Mouse (Mus musculus) urinary bladder, postnatal 4 days (tissue): Measurements from ENCODE around the gene Prr12.

Source experiments
- DNase-seq, 2 experiments: peaks; one replicate each; pipeline ENCODE4 v3.0.0; 2021 to 2022; ENCODE audit warnings: low spot score in 2 of 2

Prr12 gene

DNA sequence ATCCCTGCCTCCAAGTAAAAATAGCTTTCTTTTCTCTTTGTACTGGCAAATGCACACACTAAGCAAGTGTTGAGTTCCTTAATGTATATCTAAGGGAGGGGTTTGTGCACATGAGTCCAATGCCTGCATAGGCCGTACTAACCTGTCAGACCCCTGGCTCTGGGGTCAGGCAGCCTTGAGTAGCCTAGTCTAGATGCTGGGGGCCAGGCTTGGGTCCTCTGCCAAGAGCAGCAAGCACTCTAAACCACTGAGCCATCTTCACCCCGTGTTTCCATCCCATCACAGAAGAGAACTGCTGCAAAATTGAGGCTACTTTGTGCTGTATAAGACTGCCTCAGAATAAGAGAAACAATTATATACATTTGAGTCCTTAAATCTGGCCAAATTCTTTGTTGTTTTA, 25.1 kb upstream of the Prr12 start:
- no peak for DNase-seq

DNA sequence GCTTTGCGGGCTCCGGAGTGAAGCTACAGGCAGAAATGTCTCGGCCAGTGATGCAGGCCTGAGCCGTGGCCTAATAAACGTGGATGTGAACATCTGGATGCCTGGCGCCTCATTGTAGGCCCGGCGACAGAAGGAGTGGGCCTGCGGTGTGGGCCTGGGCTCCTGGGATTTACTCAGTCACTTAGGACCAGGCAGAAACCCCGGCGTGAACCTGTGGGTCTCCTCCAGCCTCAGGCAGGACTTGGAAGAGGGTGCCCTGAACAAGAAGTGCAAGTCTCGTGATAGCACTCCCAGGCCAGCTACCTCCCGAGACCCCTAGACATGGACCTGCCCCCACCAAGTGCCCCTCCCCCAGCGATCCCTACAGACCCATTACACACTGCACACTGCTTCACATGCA, 24.6 kb upstream of the Prr12 start:
- no peak for DNase-seq

DNA sequence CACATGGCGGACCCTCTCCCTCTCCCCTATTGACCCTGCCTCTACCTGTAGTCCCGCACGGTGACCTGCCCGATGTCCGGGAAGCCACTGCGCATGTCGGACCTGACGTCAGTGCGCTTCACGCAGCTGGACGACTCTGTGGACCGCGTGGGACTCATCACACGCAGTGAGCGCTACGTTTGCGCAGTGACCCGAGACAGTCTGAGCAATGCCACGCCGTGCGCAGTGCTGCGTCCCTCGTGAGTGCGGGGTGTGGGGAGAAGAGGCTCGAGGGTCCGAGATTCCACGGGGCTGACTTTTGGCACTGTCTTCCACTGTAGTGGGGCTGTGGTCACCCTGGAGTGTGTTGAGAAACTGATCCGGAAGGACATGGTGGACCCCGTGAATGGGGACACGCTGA, 23.8 kb upstream of the Prr12 start:
- no peak for DNase-seq

DNA sequence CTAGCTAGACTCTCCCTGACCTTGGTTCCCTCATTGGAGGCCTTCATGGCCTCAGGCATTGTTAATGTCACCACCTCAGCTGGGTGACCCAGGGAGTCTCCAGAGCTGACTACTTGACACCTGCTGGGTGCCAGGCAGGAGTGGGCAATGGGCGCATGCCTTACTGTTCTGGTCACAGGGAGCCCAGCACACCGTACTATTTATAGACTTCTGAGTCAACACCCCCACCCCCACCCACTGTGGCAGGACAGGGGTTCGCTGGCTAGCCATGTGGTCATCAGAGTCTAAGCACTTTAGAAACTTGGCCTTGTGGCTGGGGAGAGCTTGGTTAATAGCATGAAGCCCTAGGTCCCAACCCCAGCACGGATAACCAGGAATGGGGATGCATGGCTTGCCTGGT, 22.7 kb upstream of the Prr12 start:
- no peak for DNase-seq

DNA sequence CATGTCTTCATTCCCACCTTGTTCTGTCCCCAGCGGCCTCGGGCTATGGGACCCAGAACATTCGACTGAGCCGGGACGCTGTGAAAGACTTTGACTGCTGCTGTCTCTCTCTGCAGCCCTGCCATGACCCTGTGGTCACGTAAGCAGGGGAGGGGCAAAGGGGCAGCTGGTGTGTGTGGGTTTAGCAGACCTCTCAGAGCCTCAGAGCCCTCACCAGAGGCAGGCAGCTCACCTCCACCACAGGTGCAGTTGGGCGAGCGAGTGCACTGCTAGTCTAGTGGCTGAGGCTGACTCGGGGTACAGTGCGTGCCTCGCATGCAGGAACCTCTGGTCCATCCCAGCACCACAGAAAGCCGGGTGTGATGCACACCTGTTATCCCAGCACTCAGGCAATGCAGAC, 21.3 kb upstream of the Prr12 start:
- DNase-seq = no peak

DNA sequence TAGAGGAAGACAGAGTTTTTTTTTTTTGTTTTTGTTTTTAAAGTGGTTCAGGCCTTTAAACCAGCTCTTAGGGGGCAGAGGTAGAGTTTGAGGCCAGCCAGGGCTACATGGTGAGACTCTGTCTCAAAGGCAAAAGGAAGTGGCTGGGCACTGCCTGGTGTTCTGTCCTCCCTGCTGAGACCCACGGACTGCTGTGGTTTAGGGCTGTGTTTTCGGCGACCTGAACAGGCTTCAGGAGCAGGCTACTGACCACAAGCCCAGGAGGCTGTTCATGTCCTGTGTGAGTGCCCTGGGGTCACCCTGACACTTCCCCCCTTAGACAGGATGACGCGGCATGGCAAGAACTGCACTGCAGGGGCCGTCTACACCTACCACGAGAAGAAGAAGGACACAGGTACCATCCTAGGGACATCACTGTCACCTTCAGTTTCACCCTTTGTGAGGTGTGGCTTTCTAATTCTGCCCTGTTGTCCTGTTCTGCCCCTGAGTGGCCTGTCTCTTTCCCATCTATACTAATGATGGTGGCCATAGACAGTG, 20.6 kb upstream of the Prr12 start:
- DNase-seq = no peak

DNA sequence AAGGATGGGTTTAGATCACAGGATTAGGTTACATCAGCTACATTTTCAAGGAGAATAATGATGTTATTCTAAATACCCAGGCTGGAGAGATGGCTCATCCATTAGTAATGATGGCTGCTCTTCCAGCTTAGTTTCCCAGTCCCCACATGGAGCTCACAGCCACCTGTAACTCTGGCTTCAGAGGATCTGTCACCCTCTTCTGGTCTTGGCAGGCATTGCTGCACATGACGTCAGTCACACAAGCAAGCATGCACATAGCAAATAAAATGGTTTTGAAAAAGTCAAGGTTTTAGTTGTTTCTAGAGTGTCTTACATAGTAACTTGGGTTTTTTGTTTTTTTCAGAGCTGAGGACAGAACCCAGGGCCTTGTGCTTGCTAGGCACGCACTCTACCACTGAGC, 19.5 kb upstream of the Prr12 start:
- DNase-seq = no peak

DNA sequence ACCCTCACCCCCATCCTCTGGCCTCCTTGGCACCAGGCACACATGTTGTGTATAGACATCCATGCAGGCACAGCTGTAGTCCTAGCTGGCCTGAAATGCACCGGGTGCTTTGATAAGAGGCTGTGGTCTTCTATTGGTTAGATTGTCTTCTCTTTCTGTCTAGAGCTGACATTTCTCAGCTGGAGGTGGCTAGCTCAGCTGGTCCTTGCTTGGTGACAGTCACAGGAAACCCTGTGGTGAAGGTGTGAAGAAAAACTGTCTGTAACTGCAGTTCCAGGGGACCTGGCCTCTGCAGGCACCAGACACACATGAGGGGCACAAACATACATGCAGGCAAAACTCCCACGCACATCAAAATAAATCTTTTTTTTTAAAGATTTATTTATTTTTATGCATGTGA, 17.0 kb upstream of the Prr12 start:
- no peak for DNase-seq

DNA sequence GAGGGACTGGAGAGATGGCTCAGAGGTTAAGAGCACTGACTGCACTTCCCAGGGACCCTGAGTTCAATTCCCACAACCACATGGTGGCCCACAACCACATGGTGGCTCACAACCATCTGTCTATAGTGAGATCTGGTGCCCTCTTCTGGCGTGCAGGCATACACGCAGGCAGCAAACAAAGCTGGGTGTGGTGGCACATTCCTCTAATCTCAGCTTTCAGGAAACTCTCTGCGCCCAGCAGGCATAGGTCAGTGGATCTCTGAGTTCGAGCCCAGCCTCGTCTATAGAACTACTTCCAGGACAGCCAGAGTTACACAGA, 15.3 kb upstream of the Prr12 start:
- no peak for DNase-seq

DNA sequence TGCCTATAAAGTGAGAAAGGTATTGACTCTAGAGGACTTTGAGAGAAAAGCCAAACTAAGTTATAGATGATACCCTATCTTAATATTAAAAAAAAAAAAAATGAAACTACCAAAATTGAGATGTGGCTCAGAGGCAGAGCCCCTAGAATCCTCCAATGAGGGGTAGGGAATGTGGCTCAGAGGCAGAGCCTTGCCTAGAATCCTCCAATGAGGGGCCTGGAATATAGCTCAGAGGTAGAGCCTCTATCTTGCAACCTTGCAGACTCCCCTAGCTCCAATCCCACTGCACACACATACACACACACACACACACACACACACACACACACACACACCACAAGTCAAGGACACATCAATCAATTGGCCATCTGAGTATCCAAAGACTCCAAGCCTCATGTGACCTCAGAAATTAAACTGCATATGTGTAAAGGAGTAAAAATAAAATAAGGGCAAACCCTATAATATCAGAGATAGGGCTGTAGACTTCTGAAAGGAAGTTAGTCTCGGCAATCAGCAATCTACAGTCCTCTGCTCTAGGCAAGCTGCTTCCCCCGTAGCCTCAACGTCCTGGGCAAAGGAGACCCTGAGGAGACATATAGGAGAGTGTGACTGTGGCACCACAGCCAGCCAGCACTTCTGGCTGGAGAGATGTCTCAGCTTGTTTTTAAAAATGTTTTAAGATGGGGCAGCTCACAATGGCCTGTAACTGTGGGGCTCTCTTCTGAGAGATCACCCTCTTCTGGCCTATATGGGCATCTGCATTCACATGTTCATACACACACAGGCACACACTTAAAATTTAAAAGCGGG, 14.7 kb upstream of the Prr12 start:
- DNase-seq = no peak

DNA sequence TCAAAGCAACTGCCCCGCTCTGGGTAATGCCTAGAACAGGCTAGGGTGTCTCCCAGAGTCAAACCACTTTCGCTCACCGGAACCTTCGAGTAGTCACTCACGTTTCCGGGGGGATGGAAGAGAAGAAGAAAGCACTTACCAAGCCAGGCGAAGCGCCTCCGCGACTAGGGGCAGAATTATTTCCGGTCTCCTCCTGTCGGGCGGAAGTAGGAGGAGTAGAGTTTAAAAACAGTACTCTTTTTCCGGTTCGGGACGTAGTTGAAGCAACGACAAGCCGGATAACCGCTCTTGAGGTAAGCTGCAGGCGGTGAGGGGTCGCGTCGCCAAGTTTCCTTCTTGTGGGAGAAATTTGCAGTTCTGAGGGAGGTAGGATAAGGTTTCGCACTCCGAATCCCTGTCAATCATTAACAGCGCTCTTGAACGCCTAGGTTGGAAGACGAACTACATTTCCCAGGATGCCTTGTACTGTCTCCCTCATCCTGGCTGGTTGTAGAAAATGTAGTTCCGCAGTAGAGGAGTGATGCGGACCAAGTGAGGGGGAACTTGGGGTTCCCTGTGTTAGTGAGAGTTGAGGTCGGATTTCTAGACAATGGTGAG, 9.7 kb upstream of the Prr12 start, which contains the start of the genes Nosip and Prrg2:
TSS of gene Nosip (plus strand) at position 191 of the 597 bp plus-strand sequence.
TSS of gene Prrg2 (minus strand) at position 439 of the 597 bp plus-strand sequence.
- peak; percentile 89 to 90 for DNase-seq

DNA sequence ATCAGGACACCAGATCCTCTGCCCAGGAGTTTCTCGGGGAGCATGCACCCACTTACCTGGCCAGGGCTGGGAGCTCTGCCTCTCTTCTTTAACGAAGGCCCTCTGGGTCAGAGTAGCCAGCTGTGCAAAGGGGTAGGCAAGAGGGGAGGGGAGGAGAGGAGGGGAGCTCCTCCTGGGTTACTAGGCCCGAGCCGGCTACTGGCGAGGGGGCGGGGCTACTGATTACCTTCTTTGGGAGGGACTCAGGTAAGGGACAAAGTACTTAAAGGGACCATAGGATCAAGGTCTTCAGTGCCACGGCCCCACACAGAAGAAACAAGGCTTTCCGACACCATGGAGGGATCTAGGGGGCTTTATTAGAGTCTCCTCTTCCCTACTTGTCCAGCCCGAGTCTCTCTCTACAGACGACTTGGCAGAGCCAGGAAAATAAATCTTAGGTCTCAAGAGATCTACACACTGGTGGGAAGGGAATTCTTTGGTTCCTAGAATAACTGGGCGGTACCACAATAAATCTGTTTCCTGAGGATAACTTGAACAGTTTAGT, 8.9 kb upstream of the Prr12 start:
- no peak for DNase-seq

DNA sequence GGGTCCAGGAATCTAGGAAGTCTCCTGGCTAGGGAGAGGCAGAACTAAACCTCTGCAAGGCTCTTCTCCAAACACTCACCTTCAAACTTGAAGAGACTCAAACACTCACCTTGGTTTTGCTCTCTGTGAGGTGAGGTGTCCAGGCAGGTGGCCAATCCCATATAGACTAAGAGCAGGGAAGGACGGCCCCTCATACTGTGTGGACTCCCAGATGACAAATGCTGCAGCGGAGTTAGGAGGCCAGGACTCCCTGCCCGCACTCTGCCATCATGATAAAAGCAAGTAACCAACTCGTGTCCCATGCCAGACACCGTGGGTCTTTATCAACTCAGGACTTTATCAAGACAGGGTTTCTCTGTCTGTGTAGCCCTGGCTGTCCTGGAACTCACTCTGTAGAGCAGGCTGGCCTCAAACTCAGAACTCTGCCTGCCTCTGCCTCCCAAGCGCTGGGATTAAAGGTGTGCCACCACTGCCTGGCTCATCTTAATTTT, 8.0 kb upstream of the Prr12 start:
- no peak for DNase-seq

DNA sequence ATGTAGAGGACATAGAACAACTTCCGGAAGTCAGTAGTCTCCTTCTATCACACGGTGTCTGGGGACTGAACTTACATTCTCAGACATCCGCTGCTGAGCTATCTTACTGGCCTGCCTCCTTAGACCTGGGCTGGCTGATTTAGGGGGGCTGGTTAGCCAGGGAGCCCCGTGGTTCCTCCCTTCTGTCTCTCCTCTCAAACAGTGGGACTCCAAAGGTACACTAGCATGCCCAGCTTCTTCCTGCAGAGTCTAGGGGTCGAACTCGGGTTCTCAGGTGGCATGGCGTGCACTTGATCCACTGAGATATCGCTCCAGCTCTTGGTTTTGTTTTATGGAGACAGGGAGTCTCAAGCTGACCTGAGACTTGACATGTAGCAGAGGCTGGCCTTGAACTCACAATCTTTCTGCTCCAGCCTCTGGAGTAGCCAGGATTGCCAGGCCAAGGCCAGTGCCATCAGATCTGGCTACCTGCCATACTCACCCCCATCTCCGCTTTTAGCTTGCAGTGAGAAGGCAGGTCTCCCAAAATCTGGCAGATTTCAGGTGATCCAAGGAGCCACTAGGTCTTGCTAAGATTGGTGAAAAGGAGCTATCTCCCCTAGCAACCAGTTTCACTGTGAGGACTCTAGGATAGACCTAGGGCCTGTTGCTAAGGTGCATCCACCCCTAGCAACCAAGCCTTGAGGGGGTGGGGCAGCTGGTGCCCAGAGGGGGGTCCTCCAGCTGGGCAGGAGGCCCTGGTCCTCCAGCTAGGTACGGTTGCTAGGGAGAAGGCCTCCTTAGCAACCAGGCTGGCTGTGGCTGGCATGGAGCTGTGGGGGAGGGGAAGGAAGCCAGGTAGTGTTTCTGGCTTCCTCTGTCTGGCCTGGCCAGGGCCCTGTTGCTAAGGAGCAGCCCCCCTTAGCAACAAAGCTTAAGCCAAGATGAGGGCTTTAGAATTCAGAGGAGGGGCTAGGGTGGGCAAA, 6.2 kb upstream of the Prr12 start:
- DNase-seq = no peak

DNA sequence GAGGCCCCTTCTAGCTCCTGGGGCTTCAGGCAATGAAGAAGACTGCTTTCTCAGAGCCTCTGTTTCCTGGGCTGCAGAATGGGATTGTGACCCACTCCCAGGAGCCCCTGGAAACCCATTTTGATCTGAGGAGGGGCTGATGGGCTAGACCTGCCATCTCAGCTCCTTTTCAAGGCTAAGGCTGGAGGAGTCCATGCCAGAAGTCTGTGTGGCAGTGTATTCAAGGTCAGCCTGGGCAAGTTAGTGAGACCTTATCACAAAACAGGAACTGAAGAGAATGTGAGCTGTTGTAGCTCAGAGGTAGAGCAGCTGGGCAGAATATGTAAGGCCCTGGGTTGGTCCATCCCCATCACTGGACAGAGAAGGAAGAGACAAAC, 4.3 kb upstream of the Prr12 start:
- no peak for DNase-seq

DNA sequence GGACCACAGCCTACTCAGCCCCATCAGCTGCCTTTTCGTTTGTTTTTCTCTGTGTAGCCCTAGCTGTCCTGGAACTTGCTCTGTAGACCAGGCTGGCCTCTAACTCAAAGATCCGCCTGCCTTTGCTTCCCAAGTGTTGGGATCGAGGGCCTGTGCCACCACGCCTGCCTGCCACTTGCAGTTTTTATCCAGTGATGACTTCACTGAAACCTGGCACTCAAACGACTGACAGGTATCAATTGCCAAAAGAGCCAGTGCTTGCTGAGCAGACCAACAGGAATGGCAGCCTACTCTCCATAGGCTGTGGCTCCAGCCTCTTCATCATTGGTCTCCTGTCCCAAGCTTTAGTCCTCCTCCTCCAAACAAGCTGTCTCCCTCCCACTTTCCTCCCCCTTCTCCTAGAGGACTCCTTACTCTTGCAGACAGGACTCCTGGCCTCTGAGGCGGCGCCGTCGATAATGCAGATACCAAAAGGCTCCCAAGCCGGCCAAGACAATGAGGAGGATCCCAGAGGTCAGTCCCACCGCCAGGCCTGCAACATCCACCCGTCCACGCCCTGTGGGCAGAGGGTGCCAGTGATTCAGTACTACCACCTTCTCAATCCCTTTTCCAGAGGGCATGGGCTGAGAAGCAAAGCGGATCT, 3.8 kb upstream of the Prr12 start:
- no peak for DNase-seq

DNA sequence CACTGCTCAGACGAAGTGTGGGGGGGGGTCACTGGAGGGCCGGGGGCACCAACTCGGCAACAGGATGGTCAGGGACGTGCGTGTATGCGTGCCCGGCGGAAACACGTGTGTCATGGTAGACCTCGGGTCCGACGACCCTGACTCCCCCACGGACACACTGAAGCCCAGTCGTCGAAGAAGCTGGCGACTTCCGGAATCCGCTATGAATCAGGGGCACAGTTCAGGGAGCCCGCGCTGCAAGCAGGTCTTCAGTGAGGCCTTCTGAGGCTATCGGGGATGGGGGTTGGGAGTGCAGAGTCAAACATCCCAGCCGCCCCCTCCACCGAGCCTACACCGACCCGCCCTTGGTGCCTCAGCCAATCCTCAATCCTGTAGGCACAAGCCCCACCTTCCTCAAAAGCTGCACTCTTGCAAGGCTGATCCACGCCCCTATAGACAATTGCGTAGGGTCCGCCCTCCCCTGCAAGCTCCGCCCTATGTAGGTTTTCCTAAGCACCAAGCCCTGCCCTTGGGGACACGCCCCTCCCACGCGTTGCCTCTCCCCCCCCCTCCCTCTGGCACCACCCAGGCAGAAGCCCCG, 1.3 kb upstream of the Prr12 start:
- DNase-seq = peak; percentile 95 to 96

DNA sequence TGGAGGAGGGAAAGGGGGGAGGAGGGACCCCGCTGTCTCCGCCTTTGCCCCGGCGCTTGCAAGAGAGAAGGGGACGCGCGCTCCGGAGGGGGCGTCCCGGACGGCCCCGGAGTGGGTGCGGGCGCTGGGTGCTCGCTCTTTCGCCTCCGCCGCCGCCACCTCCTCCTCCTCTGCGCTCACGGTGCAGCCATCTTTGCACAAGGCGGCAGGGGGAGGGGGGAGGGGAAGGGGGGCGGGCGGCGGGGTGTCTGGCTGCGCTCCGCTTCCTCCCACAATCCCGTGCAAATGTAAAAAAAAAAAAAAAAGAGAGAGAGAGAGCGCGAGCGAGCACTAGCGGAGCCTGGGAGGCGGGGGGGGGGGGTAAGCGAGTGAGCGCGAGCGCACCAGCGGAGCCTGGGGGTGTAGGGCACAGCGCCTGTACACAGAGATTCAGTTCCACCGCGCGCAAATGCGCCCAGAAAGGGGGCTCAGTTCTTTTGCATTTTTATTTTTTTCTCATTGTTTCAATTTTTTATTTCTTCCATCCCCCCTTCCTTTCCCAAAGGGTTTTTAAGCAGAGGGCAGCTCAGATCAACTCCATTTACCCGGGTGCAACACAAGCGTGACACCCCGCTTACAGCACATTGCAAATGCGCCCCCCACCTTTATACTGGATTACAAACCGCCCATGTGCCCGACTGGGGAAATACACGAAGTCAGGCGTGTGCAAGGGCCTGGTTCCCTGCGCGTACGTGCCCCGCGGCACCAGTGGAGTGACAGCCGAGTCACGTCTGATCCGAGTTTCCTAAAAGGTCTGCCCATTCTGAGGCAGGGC, 643 bp upstream of the Prr12 start:
- peak in 1 of 2 experiments; percentile 77 for DNase-seq

DNA sequence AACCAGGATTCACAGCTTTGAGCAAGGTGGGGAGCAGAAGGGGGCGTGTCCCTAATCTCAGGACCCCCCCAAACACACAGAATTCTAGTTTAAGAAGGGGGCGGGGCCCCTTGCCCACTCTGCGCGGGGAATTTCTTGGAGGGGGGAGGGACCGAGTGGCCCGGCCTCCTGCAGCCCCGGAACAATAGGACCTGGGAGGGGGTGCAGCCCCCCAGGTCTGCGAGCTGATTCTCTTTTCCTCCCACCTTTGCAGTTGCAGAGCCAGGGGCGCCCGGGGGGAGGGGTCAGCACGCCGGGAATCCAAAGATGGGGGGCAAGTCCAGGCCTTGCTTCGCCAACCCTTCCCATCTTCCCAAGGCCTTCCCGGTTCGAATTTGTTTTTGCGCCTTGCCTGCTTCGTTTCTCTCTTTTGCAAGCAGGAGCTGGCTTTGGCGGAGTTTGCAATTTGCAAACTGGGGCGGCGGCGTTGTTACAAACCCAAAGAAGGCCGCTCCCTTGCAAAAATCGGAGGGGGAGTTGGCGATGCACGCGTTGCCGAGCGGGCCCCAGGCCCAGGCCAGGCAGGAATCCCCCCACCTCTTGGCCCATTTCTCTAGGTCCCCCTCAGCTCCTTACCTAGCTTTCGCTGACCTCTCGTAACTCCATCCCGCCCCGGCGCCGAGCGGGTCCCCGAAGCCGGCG, 360 bp downstream of the Prr12 start:
- DNase-seq = no peak

DNA sequence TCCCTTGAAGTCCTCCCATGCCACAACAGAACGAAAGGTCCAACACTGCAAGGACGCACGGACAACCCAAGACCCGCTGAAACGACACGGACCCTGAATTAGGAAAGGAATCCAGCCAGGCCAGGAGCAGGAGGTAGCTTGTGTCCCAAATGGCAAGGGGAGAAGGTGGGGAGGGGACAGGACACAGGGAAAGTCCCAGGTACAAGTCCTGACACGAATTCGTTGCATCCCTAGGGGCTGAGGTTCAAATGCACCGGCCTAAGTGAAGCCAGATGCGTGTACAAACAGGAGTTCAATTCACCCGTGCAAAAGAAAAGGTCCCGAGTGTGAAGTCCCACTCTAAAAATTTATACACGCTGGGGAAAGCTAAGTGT, 1.1 kb downstream of the Prr12 start:
- DNase-seq = no peak
